Mouse (Mus musculus) brain, embryonic 14.5 days (tissue): ENCODE measurements around the gene D130043K22Rik.

Source experiments
- CTCF ChIP-seq: fragments of 200-500 bp; IDR thresholded peaks from 2 replicates; pipeline ENCODE4 v1.5.1; 2012; ENCODE audit warnings: inconsistent platforms, mild to moderate bottlenecking, moderate library complexity, borderline replicate concordance; ENCODE audit not compliant: insufficient read depth, insufficient read length; ENCODE audit errors: extremely low read depth
- POLR2A ChIP-seq: fragments of 200-500 bp; IDR thresholded peaks from 2 replicates; pipeline ENCODE4 v1.6.1; 2012; ENCODE audit warnings: mild to moderate bottlenecking, inconsistent platforms, borderline replicate concordance; ENCODE audit not compliant: poor library complexity, insufficient read depth, insufficient read length, severe bottlenecking; ENCODE audit errors: extremely low read depth

GRCm38 (mm10) chr13:24880704-24881103 lies 35.8 kb downstream of the D130043K22Rik start:
- TF ChIP-seq POLR2A (no peak), CTCF (no peak)
